Mouse (Mus musculus): ENCODE data around the gene Nmrk2. TPM values are rescaled to one million over a fixed set of nuclear protein-coding genes. Genes with fewer than 3 reads are reported as not detected.

The Nmrk2 gene
- polyA plus RNA-seq, 1 experiment from 2014 or later, result not detected

- Histone ChIP-seq H3K4me1 (replicated peaks; ENCODE audit: control insufficient read depth, insufficient read depth, low read length) (peaks cover 8% of the 10 kb centered on the region; the same call in 1 of the 2 replicates), H3K4me3 (ENCODE audit: low read depth, low read length) (no peak overlapping the region), H3K27me3 (replicated peaks; ENCODE audit: control insufficient read depth, insufficient read depth, low read length) (peaks cover 29% of the 10 kb centered on the region), H3K27ac (ENCODE audit: low read depth, low read length) (no peak overlapping the region), H3K9me3 (ENCODE audit: control insufficient read depth, low read length) (no peaks in the 10 kb centered on the region), H3K9ac (ENCODE audit: low read depth, low read length) (no peak overlapping the region), H3K36me3 (ENCODE audit: control insufficient read depth, insufficient read depth, low read length) (no peaks in the 10 kb centered on the region), H3K4me2 (no peak overlapping the region)
- no peak for DNase-seq (ENCODE audit: low spot score)
- no peak for ATAC-seq (replicated peaks; ENCODE audit: low FRiP score)
- WGBS, result 75% methylated on average over 20 of the region's 20 CpGs
Measured at GRCm38 (mm10) chr10:81200605-81201287, 1.1 kb downstream of the Nmrk2 start.

GRCm38 (mm10) chr10:81200141-81200540 is 1.7 kb downstream of the Nmrk2 start:
- ATAC-seq (replicated peaks; ENCODE audit: low FRiP score) (no peak), DNase-seq (ENCODE audit: low spot score) (no peak)
- Histone ChIP-seq H3K9me3 (ENCODE audit: control insufficient read depth, low read length) (no peaks in the 10 kb centered on the region), H3K9ac (ENCODE audit: low read depth, low read length) (no peak overlapping the region), H3K27ac (ENCODE audit: low read depth, low read length) (no peak overlapping the region), H3K4me1 (replicated peaks; ENCODE audit: control insufficient read depth, insufficient read depth, low read length) (peaks cover 8% of the 10 kb centered on the region; the same call in 1 of the 2 replicates), H3K4me3 (ENCODE audit: low read depth, low read length) (no peak overlapping the region), H3K36me3 (ENCODE audit: control insufficient read depth, insufficient read depth, low read length) (no peaks in the 10 kb centered on the region), H3K27me3 (replicated peaks; ENCODE audit: control insufficient read depth, insufficient read depth, low read length) (peaks cover 30% of the 10 kb centered on the region), H3K4me2 (no peak overlapping the region)
- WGBS, result 80% methylated on average over 13 of the region's 13 CpGs

- no peaks in the 10 kb centered on the region for H3K9me3 ChIP-seq (ENCODE audit: control insufficient read depth, low read length)
- no peak for DNase-seq (ENCODE audit: low spot score)
- WGBS, result 82% methylated on average over 6 of the region's 6 CpGs
- H3K27me3 ChIP-seq (replicated peaks; ENCODE audit: control insufficient read depth, insufficient read depth, low read length), result peaks cover 39% of the 10 kb centered on the region
- no peak overlapping the region for H3K9ac ChIP-seq (ENCODE audit: low read depth, low read length)
- H3K36me3 ChIP-seq (ENCODE audit: control insufficient read depth, insufficient read depth, low read length), result no peaks in the 10 kb centered on the region
- H3K4me3 ChIP-seq (ENCODE audit: low read depth, low read length), result no peak overlapping the region
- H3K4me2 ChIP-seq, result no peak overlapping the region
- H3K27ac ChIP-seq (ENCODE audit: low read depth, low read length), result no peak overlapping the region
- H3K4me1 ChIP-seq (replicated peaks; ENCODE audit: control insufficient read depth, insufficient read depth, low read length), result peaks cover 14% of the 10 kb centered on the region
- ATAC-seq (replicated peaks; ENCODE audit: low FRiP score), result no peak
Measured at GRCm38 (mm10) chr10:81198990-81199389, 2.9 kb downstream of the Nmrk2 start.

GRCm38 (mm10) chr10:81198230-81198629 is 3.6 kb downstream of the Nmrk2 start:
- no peak overlapping the region for H3K9ac ChIP-seq (ENCODE audit: low read depth, low read length)
- DNase-seq (ENCODE audit: low spot score), result no peak
- H3K27ac ChIP-seq (ENCODE audit: low read depth, low read length), result no peak overlapping the region
- H3K4me2 ChIP-seq, result no peak overlapping the region
- ATAC-seq (replicated peaks; ENCODE audit: low FRiP score), result no peak
- H3K9me3 ChIP-seq (ENCODE audit: control insufficient read depth, low read length), result no peaks in the 10 kb centered on the region
- peaks cover 40% of the 10 kb centered on the region for H3K27me3 ChIP-seq (replicated peaks; ENCODE audit: control insufficient read depth, insufficient read depth, low read length)
- peaks cover 15% of the 10 kb centered on the region for H3K4me1 ChIP-seq (replicated peaks; ENCODE audit: control insufficient read depth, insufficient read depth, low read length)
- WGBS, result 2% methylated on average over 9 of the region's 9 CpGs
- no peaks in the 10 kb centered on the region for H3K36me3 ChIP-seq (ENCODE audit: control insufficient read depth, insufficient read depth, low read length)
- no peak overlapping the region for H3K4me3 ChIP-seq (ENCODE audit: low read depth, low read length)

- peaks cover 17% of the 10 kb centered on the region for H3K4me1 ChIP-seq (replicated peaks; ENCODE audit: control insufficient read depth, insufficient read depth, low read length)
- H3K9me3 ChIP-seq (ENCODE audit: control insufficient read depth, low read length), result no peaks in the 10 kb centered on the region
- no peak overlapping the region for H3K4me2 ChIP-seq
- H3K27ac ChIP-seq (ENCODE audit: low read depth, low read length), result no peak overlapping the region
- H3K27me3 ChIP-seq (replicated peaks; ENCODE audit: control insufficient read depth, insufficient read depth, low read length), result peaks cover 40% of the 10 kb centered on the region
- no peak for DNase-seq (ENCODE audit: low spot score)
- H3K4me3 ChIP-seq (ENCODE audit: low read depth, low read length), result no peak overlapping the region
- H3K36me3 ChIP-seq (ENCODE audit: control insufficient read depth, insufficient read depth, low read length), result no peaks in the 10 kb centered on the region
- no peak for ATAC-seq (replicated peaks; ENCODE audit: low FRiP score)
- 47% methylated on average over 6 of the region's 6 CpGs for WGBS
- H3K9ac ChIP-seq (ENCODE audit: low read depth, low read length), result no peak overlapping the region
Measured at GRCm38 (mm10) chr10:81197305-81197704, 4.5 kb downstream of the Nmrk2 start.

GRCm38 (mm10) chr10:81196470-81197065 is 5.3 kb downstream of the Nmrk2 start:
- DNase-seq (ENCODE audit: low spot score) (no peak), ATAC-seq (replicated peaks; ENCODE audit: low FRiP score) (no peak)
- Histone ChIP-seq H3K9me3 (ENCODE audit: control insufficient read depth, low read length) (no peaks in the 10 kb centered on the region), H3K4me1 (replicated peaks; ENCODE audit: control insufficient read depth, insufficient read depth, low read length) (peaks cover 23% of the 10 kb centered on the region), H3K27me3 (replicated peaks; ENCODE audit: control insufficient read depth, insufficient read depth, low read length) (peaks cover 40% of the 10 kb centered on the region), H3K4me3 (ENCODE audit: low read depth, low read length) (no peak overlapping the region), H3K9ac (ENCODE audit: low read depth, low read length) (no peak overlapping the region), H3K27ac (ENCODE audit: low read depth, low read length) (no peak overlapping the region), H3K36me3 (ENCODE audit: control insufficient read depth, insufficient read depth, low read length) (no peaks in the 10 kb centered on the region; the same call in 1 of the 2 replicates), H3K4me2 (no peak overlapping the region)
- WGBS, result 64% methylated on average over 11 of the region's 11 CpGs

GRCm38 (mm10) chr10:81195300-81195699 is 6.6 kb downstream of the Nmrk2 start:
- no peak overlapping the region for H3K4me3 ChIP-seq (ENCODE audit: low read depth, low read length)
- H3K4me2 ChIP-seq, result no peak overlapping the region
- peaks cover 34% of the 10 kb centered on the region for H3K4me1 ChIP-seq (replicated peaks; ENCODE audit: control insufficient read depth, insufficient read depth, low read length)
- ATAC-seq (replicated peaks; ENCODE audit: low FRiP score) (no peak), DNase-seq (ENCODE audit: low spot score) (no peak)
- no peaks in the 10 kb centered on the region for H3K9me3 ChIP-seq (ENCODE audit: control insufficient read depth, low read length)
- WGBS, result 59% methylated on average over 4 of the region's 4 CpGs
- peaks cover 8% of the 10 kb centered on the region; the same call in 1 of the 2 replicates for H3K36me3 ChIP-seq (ENCODE audit: control insufficient read depth, insufficient read depth, low read length)
- peaks cover 40% of the 10 kb centered on the region for H3K27me3 ChIP-seq (replicated peaks; ENCODE audit: control insufficient read depth, insufficient read depth, low read length)
- H3K9ac ChIP-seq (ENCODE audit: low read depth, low read length), result no peak overlapping the region
- no peak overlapping the region for H3K27ac ChIP-seq (ENCODE audit: low read depth, low read length)

GRCm38 (mm10) chr10:81193991-81194774 is 7.7 kb downstream of the Nmrk2 start:
- ATAC-seq (replicated peaks; ENCODE audit: low FRiP score), result no peak
- 14% methylated on average over 37 of the region's 37 CpGs for WGBS
- H3K4me1 ChIP-seq (replicated peaks; ENCODE audit: control insufficient read depth, insufficient read depth, low read length), result peaks cover 36% of the 10 kb centered on the region
- no peak for DNase-seq (ENCODE audit: low spot score)
- H3K27ac ChIP-seq (ENCODE audit: low read depth, low read length), result no peak overlapping the region
- H3K4me3 ChIP-seq (ENCODE audit: low read depth, low read length), result peak overlapping the region; percentile 20
- H3K9ac ChIP-seq (ENCODE audit: low read depth, low read length), result peak overlapping the region; percentile 37
- H3K27me3 ChIP-seq (replicated peaks; ENCODE audit: control insufficient read depth, insufficient read depth, low read length), result peaks cover 35% of the 10 kb centered on the region
- H3K9me3 ChIP-seq (ENCODE audit: control insufficient read depth, low read length), result no peaks in the 10 kb centered on the region
- peaks cover 11% of the 10 kb centered on the region; the same call in 1 of the 2 replicates for H3K36me3 ChIP-seq (ENCODE audit: control insufficient read depth, insufficient read depth, low read length)
- H3K4me2 ChIP-seq, result peak overlapping the region; percentile 50

All from liver, embryonic 11.5 days (tissue).